Mouse (Mus musculus) lung, postnatal 14 days (tissue): Measurements from ENCODE around the gene Ncor2.
A peak's percentile ranks its signal among the peaks of the same experiment; 100 is the strongest.

Experiments used
- DNase-seq: peaks from one replicate; pipeline ENCODE4 v3.0.0; 2021

The Ncor2 gene

DNA sequence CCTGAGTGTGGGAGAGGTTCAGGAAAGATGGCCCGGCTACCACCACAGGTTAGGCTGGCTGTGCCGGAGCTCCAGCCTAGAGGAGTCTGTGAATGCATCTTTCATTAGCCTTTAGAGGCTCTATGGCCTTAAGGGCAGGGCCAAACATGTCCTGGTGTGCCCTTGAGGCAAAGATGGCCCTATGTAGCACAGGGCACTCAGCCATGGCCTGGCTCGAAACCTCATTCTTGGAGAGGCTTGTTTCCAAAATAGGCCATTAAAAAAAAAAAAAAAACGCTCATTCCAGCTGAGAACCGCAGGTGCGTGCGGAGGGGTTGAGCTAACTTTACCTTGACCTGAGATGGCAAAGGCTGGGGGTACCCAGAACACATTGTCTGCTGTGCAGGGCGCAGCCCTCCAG, 167.4 kb downstream of the Ncor2 start:
- DNase-seq = no peak

DNA sequence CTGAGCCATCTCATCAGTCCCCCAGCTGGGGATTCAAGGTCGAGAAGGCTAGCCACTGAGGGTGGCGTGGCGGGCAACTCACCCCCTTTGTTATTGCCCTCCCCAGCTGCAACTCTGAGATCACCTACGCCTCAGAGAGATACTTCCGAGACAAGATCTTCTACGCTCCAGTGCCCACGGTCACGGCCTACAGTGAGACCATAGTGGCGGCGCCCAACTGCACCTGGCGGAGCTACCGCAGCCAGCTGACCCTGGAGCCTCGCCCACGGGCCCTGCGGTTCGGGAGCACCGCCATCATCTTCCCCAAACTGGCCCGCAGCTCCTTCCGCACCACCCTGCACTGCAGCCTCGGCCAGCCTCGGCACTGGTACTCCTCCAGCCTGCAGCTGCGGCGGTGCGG, 167.9 kb downstream of the Ncor2 start:
- no peak for DNase-seq

DNA sequence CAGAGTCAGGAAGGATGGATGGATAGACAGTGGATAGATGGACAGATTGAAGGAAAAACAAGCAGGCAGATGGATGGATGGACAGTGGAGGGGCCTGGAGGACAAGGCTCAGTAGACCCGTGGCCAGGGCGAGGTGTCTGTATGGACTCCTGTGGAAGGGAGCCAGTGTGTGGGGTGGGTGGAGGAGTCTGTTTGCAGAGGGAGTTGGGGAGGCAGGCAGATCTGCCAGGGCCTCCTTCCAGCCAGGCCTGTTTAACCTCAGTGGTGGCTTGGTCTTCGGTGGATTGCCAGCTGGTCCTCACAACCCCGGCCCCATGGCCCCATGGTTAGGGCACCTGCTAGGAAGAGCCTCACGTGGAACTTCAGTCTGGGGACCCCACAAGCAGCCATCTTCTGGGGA, 172.1 kb downstream of the Ncor2 start:
- DNase-seq = no peak

DNA sequence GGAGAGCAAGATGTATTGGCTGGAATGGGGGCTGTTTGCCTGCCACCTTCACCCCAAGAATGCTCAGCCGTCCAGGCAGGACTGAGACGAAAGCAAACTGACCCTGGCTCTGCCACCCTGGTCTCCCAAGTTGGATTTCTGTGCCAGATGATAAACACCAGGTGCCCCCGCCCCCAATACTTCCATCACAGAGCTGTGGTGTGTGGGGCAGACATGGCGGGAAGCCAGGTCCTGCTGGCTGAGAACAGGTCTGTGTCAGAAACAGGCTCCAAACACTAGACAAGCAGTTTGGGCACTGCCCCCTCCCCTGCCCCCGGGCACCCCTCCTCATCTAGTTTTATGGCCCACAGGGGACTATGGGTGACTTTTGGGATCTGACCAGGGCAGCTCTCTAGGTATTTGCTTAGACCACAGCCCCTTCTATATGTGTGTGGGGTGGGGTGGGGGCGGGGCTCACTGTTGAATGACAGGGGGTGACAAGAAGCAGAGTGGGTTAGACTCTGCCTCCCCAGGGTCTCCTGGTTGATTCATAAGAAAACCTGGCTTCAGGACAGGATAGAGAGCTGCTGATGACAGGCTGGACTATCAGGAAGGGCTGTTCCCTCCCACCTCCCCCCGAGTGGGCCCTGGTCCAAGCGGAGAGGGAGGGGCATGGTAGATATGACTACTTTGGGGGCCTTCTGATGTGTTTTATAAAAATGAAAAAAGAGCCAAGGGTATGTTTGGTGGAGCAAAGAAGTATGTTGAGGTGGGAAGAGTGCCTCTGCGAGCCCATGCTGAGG, 173.0 kb downstream of the Ncor2 start:
- DNase-seq = no peak

DNA sequence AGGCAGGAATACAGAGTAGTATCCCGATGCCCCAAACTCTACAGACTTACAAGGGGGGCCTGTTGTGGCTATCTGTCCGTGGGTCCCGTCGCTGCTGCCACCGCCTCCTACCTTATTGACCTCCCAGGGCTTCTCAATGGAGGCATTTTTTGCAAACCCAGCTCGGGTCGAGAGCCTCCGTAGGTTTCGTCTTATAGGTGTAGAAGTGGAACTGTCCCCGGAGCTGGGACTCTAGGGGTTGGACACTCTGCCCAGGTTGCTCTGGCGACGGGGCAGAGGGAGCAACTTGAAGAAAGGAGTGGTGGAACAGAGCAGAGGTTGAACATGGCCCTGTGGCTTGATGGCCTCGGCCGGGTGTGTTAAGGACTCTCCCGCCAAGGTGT, 175.2 kb downstream of the Ncor2 start:
- DNase-seq = no peak

DNA sequence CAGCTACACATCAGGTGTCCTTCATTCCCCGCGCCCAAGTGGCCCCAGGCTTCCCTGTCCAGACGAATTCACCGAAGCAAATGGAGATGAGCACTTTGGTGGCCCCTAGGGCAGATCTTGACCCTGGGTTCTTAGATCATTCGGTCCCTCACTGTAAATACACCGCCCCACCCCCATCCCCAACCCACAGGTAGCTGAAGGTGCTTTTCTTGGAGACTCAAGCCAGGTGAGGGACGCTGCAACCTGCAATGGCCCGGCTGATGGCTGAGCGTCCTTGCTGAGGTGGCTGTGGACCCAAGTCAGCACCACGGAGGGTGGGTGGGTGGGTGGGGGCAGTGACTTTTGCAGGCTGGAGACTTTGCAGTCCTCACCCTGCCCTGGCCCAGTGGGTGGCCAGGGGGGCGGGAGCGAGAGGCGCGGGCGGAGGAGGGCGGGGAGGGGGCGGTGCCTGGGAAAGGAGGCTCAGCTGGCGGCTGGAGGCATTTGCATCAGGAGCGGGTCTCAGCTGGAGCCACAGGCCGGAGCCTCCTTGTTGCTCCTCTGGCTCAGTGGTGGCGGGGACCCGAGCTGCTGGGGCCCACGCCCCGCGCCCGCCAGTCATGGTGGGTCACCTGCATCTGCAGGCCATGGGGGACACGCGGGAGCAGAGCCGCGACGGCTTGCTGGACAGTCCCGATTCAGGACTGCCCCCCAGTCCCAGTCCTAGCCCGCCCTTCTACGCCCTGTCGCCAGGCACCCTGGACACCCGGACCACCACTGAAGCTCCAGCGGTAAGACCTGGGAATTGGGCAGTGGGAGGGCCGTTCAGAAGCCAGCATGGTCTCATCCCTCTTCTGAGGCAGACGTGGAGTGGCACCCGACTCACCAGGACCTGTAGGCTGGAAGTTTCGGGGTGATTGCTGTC, 175.8 kb downstream of the Ncor2 start, which contains the start of gene Rflna:
Rflna (plus strand) TSS at position 253 of the 904 bp plus-strand sequence.
- peak; percentile 61 for DNase-seq

DNA sequence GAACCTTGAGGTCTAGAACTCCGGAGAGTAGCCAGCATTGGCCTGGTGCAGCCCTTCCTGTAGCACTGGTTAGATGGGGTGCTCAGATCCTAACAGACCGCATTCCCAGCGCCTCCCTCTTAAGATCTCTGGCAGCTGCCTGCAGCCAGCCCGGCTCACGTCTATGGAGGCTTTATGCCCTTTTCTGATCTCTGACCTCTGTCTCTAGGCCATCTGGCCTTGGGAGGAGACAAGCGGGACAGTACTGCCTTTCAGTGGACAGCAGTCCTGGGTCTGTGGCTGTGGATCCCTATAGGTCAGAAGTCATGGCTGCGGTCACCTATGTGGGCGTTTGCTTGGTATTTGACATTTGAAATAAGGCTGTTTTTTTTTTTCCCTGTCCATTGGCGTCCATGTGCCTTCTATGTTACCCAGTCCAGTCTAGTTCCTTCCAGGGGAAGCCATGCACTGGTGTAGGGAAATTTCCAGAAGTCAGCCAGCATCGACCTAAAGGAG, 178.2 kb downstream of the Ncor2 start:
- no peak for DNase-seq

DNA sequence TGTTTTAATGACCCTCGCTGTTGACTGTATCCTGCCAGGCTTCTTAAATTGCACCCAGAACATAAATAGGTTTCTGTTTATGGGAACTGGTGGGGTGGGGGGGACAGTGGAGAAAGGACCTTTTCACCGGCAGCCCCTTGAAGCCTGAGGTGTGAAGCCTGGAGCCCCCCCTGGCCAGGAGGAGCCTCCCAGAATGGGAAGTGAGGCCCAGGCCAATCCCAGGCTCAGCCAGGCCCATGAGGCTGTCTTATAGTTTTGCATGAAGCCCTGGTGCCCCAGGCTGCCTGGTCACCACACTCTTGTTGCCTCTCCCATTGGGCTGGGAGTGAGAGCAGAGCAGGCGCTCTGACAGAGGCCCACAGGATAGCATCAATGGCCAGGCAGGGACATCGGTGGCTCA, 181.1 kb downstream of the Ncor2 start:
- DNase-seq = no peak

DNA sequence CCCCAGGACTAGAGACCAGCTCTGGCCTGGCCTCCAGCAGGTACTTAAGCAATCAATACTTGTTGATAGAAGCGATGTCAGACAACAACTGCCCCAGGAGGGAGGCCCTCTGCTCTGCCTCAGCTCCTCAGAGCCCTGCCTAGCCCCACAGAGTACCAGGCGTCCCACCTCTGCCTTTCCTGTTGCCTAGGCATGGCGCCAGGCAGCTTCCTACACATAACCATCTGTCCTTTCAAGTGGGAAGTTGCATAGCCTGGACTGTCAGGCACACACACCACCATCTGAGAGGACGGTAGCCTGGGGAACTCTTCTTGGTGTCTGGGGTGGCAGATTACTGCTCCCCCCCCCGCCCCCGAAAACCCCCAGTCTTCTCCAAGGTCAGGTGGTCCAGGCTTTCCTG, 182.2 kb downstream of the Ncor2 start:
- DNase-seq = peak; percentile 54

DNA sequence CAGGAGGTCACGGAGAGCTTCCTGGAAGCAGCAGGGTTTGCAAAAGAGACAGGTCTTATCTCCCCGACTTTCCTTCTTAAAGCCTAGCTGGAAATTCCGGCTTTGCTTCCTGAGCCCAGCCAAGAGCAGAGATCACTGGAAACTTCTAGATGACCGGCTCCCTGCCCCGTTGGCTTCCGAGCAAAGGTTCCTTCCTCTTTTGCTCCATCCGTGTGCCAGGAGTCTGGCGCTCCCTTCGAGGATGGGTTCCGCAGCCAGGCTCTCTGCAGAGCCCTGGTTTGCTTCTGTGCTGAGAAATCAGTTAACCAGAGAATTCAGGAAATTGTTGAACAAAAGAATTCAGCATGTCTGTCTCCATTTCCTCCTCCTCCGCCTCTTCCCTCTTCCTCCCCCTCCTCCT, 186.1 kb downstream of the Ncor2 start:
- DNase-seq = peak; percentile 32

DNA sequence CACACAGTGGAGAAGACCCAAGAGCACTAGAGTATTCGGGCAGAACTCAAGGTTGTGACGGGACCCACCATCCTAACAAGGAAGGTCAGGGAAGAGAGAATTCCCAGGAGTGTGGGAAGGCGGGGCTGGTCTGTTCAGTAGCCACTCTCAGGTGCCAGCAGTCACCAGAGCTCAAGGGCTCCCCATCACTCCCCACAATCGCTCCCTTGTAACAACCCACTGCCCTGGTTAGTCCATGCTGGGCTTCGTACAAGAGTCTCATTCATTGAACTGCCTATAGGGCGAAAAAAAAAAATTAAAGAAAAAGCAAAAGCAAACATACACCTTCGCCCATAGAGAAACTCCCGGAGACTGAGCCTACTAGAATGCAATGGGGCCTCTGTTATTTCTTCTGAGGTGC, 186.7 kb downstream of the Ncor2 start:
- DNase-seq = no peak

DNA sequence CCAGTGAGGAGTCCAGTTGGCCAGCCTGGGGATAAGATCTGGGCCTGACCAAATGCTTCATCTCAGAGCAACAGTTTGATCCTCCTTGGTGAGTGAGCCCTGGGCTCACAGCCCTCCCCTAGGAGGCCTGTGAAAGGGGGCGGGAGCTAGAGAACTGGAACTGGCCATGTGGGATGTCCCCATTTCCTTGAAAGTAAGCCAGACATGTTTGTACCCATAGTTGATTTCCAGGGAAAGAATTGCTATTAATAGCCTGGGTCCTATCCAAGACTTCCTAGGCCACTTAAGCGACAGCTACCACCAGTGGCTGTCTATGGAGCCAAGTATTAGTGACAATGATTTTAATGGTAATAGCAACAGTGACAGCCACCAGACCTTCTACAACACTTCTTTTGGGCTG, 189.3 kb downstream of the Ncor2 start:
- no peak for DNase-seq

DNA sequence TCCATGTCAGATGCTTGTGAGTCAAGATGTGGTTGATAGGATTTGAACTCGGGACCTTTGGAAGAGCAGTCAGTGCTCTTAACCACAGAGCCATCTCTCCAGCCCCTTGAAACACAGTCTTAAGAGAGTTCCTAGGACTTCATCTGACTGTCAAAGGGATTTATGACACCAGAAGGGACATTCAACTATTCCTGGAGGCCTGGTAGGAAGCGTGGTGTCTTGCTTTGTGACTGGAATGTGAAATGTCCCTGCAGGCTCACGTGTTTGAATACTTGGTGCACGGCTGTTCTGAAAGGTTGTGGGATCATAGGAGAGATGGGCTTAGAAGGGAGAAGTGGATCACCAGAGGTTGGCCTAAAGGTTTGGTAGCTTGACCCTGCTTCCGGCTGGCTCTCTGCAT, 192.4 kb downstream of the Ncor2 start:
- no peak for DNase-seq

DNA sequence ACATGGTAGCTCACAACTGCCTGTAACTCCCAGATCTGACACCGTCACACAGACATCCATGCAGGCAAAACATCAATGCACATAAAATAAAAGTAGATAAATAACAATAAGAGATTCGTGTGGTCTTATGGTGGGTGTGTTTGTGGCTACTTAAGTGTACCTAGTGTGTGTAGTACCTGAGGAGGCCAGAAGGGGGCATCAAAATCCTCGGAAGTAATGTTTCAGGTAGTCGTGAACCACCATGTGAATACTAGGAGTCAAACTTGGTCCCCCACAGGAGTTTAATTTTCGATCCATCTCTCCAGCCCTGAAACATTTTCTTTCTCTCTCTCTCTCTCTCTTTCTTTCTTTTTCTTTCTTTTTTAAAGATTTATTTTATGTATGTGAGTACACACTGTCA, 192.8 kb downstream of the Ncor2 start:
- no peak for DNase-seq

DNA sequence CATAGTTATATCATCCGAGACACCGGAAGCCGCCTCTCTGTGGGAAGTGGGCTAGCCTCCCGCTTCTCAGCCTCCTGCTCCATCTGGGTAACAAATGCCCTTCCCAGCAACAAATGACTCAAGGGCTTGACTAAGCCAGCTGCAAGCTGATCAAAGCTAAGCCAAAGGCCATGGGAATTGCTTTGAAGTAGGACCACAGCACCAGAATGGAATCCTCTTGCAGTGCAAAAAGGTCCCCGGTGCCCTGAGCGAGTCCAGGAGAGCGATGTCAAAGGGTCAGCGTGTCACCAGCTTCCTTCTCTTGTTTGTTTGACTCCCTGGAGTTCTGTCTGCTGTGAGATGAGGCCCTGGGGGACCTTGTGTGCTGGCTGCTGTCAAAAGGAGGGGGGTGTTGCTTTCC, 209.2 kb downstream of the Ncor2 start:
- no peak for DNase-seq
